Mouse (Mus musculus): ENCODE measurements at regions not wholly inside any gene's neighbourhood (a gene's known extent, or its start where the extent isn't known, plus 50 kb on each side); places are given as distances from the start of the nearest gene placed in this dataset.
A peak's percentile ranks its signal among the peaks of the same experiment; 100 is the strongest.

GRCm38 (mm10) chr15:97169381-97169780, 77.5 kb upstream of the Pced1b start:
- Histone ChIP-seq H3K36me3 (ENCODE audit: control insufficient read depth, insufficient read depth) (no peaks in the 10 kb centered on the region), H3K9ac (replicated peaks; ENCODE audit: low read depth, low read length) (no peak overlapping the region), H3K9me3 (ENCODE audit: control insufficient read depth, low read length) (no peaks in the 10 kb centered on the region), H3K27me3 (replicated peaks; ENCODE audit: control insufficient read depth, insufficient read depth, low read length) (no peaks in the 10 kb centered on the region), H3K4me2 (ENCODE audit: low read length) (no peak overlapping the region), H3K4me3 (replicated peaks; ENCODE audit: low read length) (no peak overlapping the region), H3K4me1 (replicated peaks; ENCODE audit: control insufficient read depth, insufficient read depth, low read length) (no peaks in the 10 kb centered on the region), H3K27ac (ENCODE audit: low read length) (no peak overlapping the region)
- no peak for ATAC-seq
- WGBS, result 85% methylated on average over 10 of the region's 10 CpGs

GRCm38 (mm10) chr15:97167116-97167515, 79.8 kb upstream of the Pced1b start:
- no peak overlapping the region for H3K27ac ChIP-seq (ENCODE audit: low read length)
- 93% methylated on average over 7 of the region's 7 CpGs for WGBS
- no peaks in the 10 kb centered on the region for H3K36me3 ChIP-seq (ENCODE audit: control insufficient read depth, insufficient read depth)
- no peak overlapping the region for H3K9ac ChIP-seq (replicated peaks; ENCODE audit: low read depth, low read length)
- no peak overlapping the region for H3K4me3 ChIP-seq (replicated peaks; ENCODE audit: low read length)
- no peak for ATAC-seq
- no peaks in the 10 kb centered on the region for H3K27me3 ChIP-seq (replicated peaks; ENCODE audit: control insufficient read depth, insufficient read depth, low read length)
- no peak overlapping the region for H3K4me2 ChIP-seq (ENCODE audit: low read length)
- no peaks in the 10 kb centered on the region for H3K4me1 ChIP-seq (replicated peaks; ENCODE audit: control insufficient read depth, insufficient read depth, low read length)
- no peaks in the 10 kb centered on the region for H3K9me3 ChIP-seq (ENCODE audit: control insufficient read depth, low read length)

- no peak for ATAC-seq
- H3K4me1 ChIP-seq (replicated peaks; ENCODE audit: control insufficient read depth, insufficient read depth, low read length), result no peaks in the 10 kb centered on the region
Measured at GRCm38 (mm10) chr15:97164616-97165015, 82.3 kb upstream of the Pced1b start.

GRCm38 (mm10) chr15:97163971-97164370, 82.9 kb upstream of the Pced1b start:
- Histone ChIP-seq H3K27ac (ENCODE audit: low read length) (no peak overlapping the region), H3K4me1 (replicated peaks; ENCODE audit: control insufficient read depth, insufficient read depth, low read length) (no peaks in the 10 kb centered on the region), H3K36me3 (ENCODE audit: control insufficient read depth, insufficient read depth) (no peaks in the 10 kb centered on the region), H3K9ac (replicated peaks; ENCODE audit: low read depth, low read length) (no peak overlapping the region), H3K9me3 (ENCODE audit: control insufficient read depth, low read length) (no peaks in the 10 kb centered on the region), H3K4me3 (replicated peaks; ENCODE audit: low read length) (no peak overlapping the region), H3K4me2 (ENCODE audit: low read length) (no peak overlapping the region), H3K27me3 (replicated peaks; ENCODE audit: control insufficient read depth, insufficient read depth, low read length) (no peaks in the 10 kb centered on the region)
- 95% methylated on average over 6 of the region's 6 CpGs for WGBS
- ATAC-seq, result no peak

More at GRCm38 (mm10) chr15:97164616-97165015, 82.3 kb upstream of the Pced1b start:
- H3K4me3 ChIP-seq (replicated peaks; ENCODE audit: low read length), result no peak overlapping the region
- no peak overlapping the region for H3K4me2 ChIP-seq (ENCODE audit: low read length)
- no peak overlapping the region for H3K9ac ChIP-seq (replicated peaks; ENCODE audit: low read depth, low read length)
- no peaks in the 10 kb centered on the region for H3K27me3 ChIP-seq (replicated peaks; ENCODE audit: control insufficient read depth, insufficient read depth, low read length)
- H3K27ac ChIP-seq (ENCODE audit: low read length), result no peak overlapping the region
- 89% methylated on average over 15 of the region's 15 CpGs for WGBS
- no peaks in the 10 kb centered on the region for H3K36me3 ChIP-seq (ENCODE audit: control insufficient read depth, insufficient read depth)
- no peaks in the 10 kb centered on the region for H3K9me3 ChIP-seq (ENCODE audit: control insufficient read depth, low read length)

GRCm38 (mm10) chr15:97163090-97163489, 83.8 kb upstream of the Pced1b start:
- no peak for ATAC-seq
- H3K27me3 ChIP-seq (replicated peaks; ENCODE audit: control insufficient read depth, insufficient read depth, low read length), result no peaks in the 10 kb centered on the region
- no peak overlapping the region for H3K4me3 ChIP-seq (replicated peaks; ENCODE audit: low read length)
- H3K9me3 ChIP-seq (ENCODE audit: control insufficient read depth, low read length), result no peaks in the 10 kb centered on the region
- no peak overlapping the region for H3K9ac ChIP-seq (replicated peaks; ENCODE audit: low read depth, low read length)
- WGBS, result 93% methylated on average over 8 of the region's 8 CpGs
- H3K4me1 ChIP-seq (replicated peaks; ENCODE audit: control insufficient read depth, insufficient read depth, low read length), result no peaks in the 10 kb centered on the region
- H3K27ac ChIP-seq (ENCODE audit: low read length), result no peak overlapping the region
- no peaks in the 10 kb centered on the region for H3K36me3 ChIP-seq (ENCODE audit: control insufficient read depth, insufficient read depth)
- H3K4me2 ChIP-seq (ENCODE audit: low read length), result no peak overlapping the region

- ATAC-seq, result no peak
Measured at GRCm38 (mm10) chr15:97162305-97162704, 84.6 kb upstream of the Pced1b start.

GRCm38 (mm10) chr15:97161530-97161929, 85.4 kb upstream of the Pced1b start:
- H3K27ac ChIP-seq (ENCODE audit: low read length), result no peak overlapping the region
- no peak overlapping the region for H3K4me3 ChIP-seq (replicated peaks; ENCODE audit: low read length)
- ATAC-seq, result no peak
- no peak overlapping the region for H3K9ac ChIP-seq (replicated peaks; ENCODE audit: low read depth, low read length)
- no peaks in the 10 kb centered on the region for H3K27me3 ChIP-seq (replicated peaks; ENCODE audit: control insufficient read depth, insufficient read depth, low read length)
- H3K4me1 ChIP-seq (replicated peaks; ENCODE audit: control insufficient read depth, insufficient read depth, low read length), result no peaks in the 10 kb centered on the region
- H3K9me3 ChIP-seq (ENCODE audit: control insufficient read depth, low read length), result no peaks in the 10 kb centered on the region
- WGBS, result 86% methylated on average over 5 of the region's 5 CpGs
- no peaks in the 10 kb centered on the region for H3K36me3 ChIP-seq (ENCODE audit: control insufficient read depth, insufficient read depth)
- H3K4me2 ChIP-seq (ENCODE audit: low read length), result no peak overlapping the region

More at GRCm38 (mm10) chr15:97162305-97162704, 84.6 kb upstream of the Pced1b start:
- 92% methylated on average over 8 of the region's 8 CpGs for WGBS
- Histone ChIP-seq H3K4me2 (ENCODE audit: low read length) (no peak overlapping the region), H3K9me3 (ENCODE audit: control insufficient read depth, low read length) (no peaks in the 10 kb centered on the region), H3K27me3 (replicated peaks; ENCODE audit: control insufficient read depth, insufficient read depth, low read length) (no peaks in the 10 kb centered on the region), H3K27ac (ENCODE audit: low read length) (no peak overlapping the region), H3K4me1 (replicated peaks; ENCODE audit: control insufficient read depth, insufficient read depth, low read length) (no peaks in the 10 kb centered on the region), H3K9ac (replicated peaks; ENCODE audit: low read depth, low read length) (no peak overlapping the region), H3K36me3 (ENCODE audit: control insufficient read depth, insufficient read depth) (no peaks in the 10 kb centered on the region), H3K4me3 (replicated peaks; ENCODE audit: low read length) (no peak overlapping the region)

GRCm38 (mm10) chr15:97152354-97152753, 94.6 kb upstream of the Pced1b start:
- peak overlapping the region; percentile 41 for H3K4me2 ChIP-seq (ENCODE audit: low read length)
- H3K4me3 ChIP-seq (replicated peaks; ENCODE audit: low read length), result 0 out of 2 replicates have a peak overlapping the region, but pooled peaks have one; percentile 3
- 0 out of 2 replicates have a peak, but pooled peaks cover 6% of the 10 kb centered on the region for H3K4me1 ChIP-seq (replicated peaks; ENCODE audit: control insufficient read depth, insufficient read depth, low read length)
- no peaks in the 10 kb centered on the region for H3K36me3 ChIP-seq (ENCODE audit: control insufficient read depth, insufficient read depth)
- H3K9me3 ChIP-seq (ENCODE audit: control insufficient read depth, low read length), result no peaks in the 10 kb centered on the region
- H3K9ac ChIP-seq (replicated peaks; ENCODE audit: low read depth, low read length), result peak overlapping the region; percentile 1; the same call in 1 of the 2 replicates
- no peaks in the 10 kb centered on the region for H3K27me3 ChIP-seq (replicated peaks; ENCODE audit: control insufficient read depth, insufficient read depth, low read length)
- 64% methylated on average over 8 of the region's 8 CpGs for WGBS
- ATAC-seq, result peak; percentile 81
- H3K27ac ChIP-seq (ENCODE audit: low read length), result peak overlapping the region; percentile 80

GRCm38 (mm10) chr15:97151793-97152192, 95.1 kb upstream of the Pced1b start:
- H3K9me3 ChIP-seq (ENCODE audit: control insufficient read depth, low read length), result no peaks in the 10 kb centered on the region
- H3K27me3 ChIP-seq (replicated peaks; ENCODE audit: control insufficient read depth, insufficient read depth, low read length), result no peaks in the 10 kb centered on the region
- no peaks in the 10 kb centered on the region for H3K36me3 ChIP-seq (ENCODE audit: control insufficient read depth, insufficient read depth)
- H3K4me2 ChIP-seq (ENCODE audit: low read length), result peak overlapping the region; percentile 41
- ATAC-seq, result peak; percentile 74
- peak overlapping the region; percentile 1; the same call in 1 of the 2 replicates for H3K9ac ChIP-seq (replicated peaks; ENCODE audit: low read depth, low read length)
- H3K27ac ChIP-seq (ENCODE audit: low read length), result peak overlapping the region; percentile 80
- H3K4me1 ChIP-seq (replicated peaks; ENCODE audit: control insufficient read depth, insufficient read depth, low read length), result 0 out of 2 replicates have a peak, but pooled peaks cover 6% of the 10 kb centered on the region
- H3K4me3 ChIP-seq (replicated peaks; ENCODE audit: low read length), result peak overlapping the region; percentile 18; the same call in 1 of the 2 replicates
- WGBS, result 39% methylated on average over 12 of the region's 12 CpGs

All from forebrain, embryonic 16.5 days (tissue).